Mouse (Mus musculus): Measurements from ENCODE around the gene Emg1. TPM values are rescaled to one million over a fixed set of nuclear protein-coding genes. Genes with fewer than 3 reads are reported as not detected.
"Not testable (repeated sequence)": the region's sequence is repeated elsewhere in the genome, so short reads cannot be mapped to it uniquely, and the experiment has no call there.

The Emg1 gene
- polyA plus RNA-seq, 1 experiment from 2014 or later, result 194 TPM

DNA sequence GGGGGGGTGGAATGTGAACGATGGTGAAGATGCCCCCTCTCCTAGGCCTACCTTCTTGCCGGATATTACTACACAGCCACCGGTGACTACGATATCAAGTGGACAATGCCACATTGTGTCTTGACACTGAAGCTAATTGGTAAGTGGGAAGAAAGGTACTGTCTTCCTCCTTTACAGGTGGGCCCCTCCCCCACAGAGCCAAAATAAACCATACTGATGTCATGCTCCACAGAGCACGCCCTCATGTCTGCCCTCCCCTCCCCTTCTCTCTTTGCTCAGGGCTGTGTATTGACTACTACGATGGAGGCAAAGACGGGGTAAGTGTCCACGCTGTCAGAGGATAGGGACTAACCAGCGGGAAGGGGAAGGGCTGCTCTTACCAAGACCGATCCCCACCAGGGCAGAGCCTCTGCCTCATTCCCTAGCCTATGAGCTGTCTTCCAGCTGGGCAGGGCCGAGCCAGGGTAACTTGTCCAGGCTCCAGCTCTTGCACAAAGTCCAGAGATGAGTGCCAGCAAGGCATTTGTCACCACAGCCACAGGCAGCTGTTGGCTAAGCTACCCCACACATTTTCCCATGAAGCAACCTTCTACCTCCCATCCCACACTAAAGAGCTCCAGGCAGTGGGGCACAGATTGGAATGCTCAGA lies 11.9 kb downstream of the Emg1 start:
- H3K9ac ChIP-seq, result no peak overlapping the region
- no peak overlapping the region for H3K27ac ChIP-seq
- H3K4me2 ChIP-seq, result no peak overlapping the region
- H3K36me3 ChIP-seq (replicated peaks), result peaks cover 63% of the 10 kb centered on the region
- H3K27me3 ChIP-seq, result no peaks in the 10 kb centered on the region
- WGBS, result 89% methylated on average over 11 of the region's 11 CpGs
- H3K4me1 ChIP-seq, result 0 out of 2 replicates have a peak, but pooled peaks cover 4% of the 10 kb centered on the region
- ATAC-seq (ENCODE audit: low FRiP score), result 0 out of 2 replicates have a peak, but pooled peaks have one; percentile 25
- no peaks in the 10 kb centered on the region for H3K9me3 ChIP-seq
- no peak overlapping the region for H3K4me3 ChIP-seq (replicated peaks)

DNA sequence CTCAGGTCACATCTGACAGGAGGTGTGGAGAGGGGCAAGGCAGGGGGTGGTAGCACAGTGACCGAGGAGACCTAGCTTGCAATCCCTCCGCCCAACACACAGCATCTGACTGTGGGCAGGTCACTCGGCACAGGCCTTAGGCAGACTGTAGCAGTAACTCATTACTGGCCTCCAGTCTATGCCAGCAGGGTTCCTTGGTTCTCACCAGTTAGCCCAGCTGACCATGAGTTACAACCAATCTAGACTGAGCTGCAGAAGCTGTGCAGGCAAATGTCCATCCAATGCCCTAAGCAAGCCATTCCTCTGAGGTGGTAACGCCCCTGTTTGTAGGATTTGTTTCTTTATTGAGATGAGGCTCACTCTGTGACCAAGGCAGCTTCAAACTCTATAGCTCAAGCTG lies 12.6 kb downstream of the Emg1 start:
- Histone ChIP-seq H3K27me3 (no peaks in the 10 kb centered on the region), H3K4me2 (no peak overlapping the region), H3K9ac (no peak overlapping the region), H3K4me1 (0 out of 2 replicates have a peak, but pooled peaks cover 4% of the 10 kb centered on the region), H3K27ac (no peak overlapping the region), H3K9me3 (no peaks in the 10 kb centered on the region), H3K36me3 (replicated peaks) (peaks cover 55% of the 10 kb centered on the region), H3K4me3 (replicated peaks) (no peak overlapping the region)
- ATAC-seq (ENCODE audit: low FRiP score), result no peak
- WGBS, result 90% methylated on average over 4 of the region's 4 CpGs

GRCm38 (mm10) chr6:124698751-124699150 lies 13.2 kb downstream of the Emg1 start:
- Histone ChIP-seq H3K27me3 (no peaks in the 10 kb centered on the region), H3K9ac (no peak overlapping the region), H3K4me2 (no peak overlapping the region), H3K27ac (no peak overlapping the region), H3K4me1 (0 out of 2 replicates have a peak, but pooled peaks cover 4% of the 10 kb centered on the region), H3K9me3 (no peaks in the 10 kb centered on the region), H3K4me3 (replicated peaks) (no peak overlapping the region), H3K36me3 (replicated peaks) (peaks cover 49% of the 10 kb centered on the region)
- WGBS, result 87% methylated on average over 6 of the region's 6 CpGs
- no peak for ATAC-seq (ENCODE audit: low FRiP score)

GRCm38 (mm10) chr6:124696441-124697150 lies 15.4 kb downstream of the Emg1 start:
- no peak overlapping the region for H3K4me3 ChIP-seq (replicated peaks)
- ATAC-seq (ENCODE audit: low FRiP score), result no peak
- peaks cover 28% of the 10 kb centered on the region for H3K36me3 ChIP-seq (replicated peaks)
- H3K27me3 ChIP-seq, result no peaks in the 10 kb centered on the region
- 0 out of 2 replicates have a peak, but pooled peaks cover 4% of the 10 kb centered on the region for H3K4me1 ChIP-seq
- 95% methylated on average over 7 of the region's 7 CpGs for WGBS
- no peak overlapping the region for H3K9ac ChIP-seq
- H3K27ac ChIP-seq, result no peak overlapping the region
- H3K4me2 ChIP-seq, result no peak overlapping the region
- no peaks in the 10 kb centered on the region for H3K9me3 ChIP-seq

- H3K27me3 ChIP-seq, result no peaks in the 10 kb centered on the region
- 0 out of 2 replicates have a peak, but pooled peaks cover 4% of the 10 kb centered on the region for H3K4me1 ChIP-seq
- no peak overlapping the region for H3K4me3 ChIP-seq (replicated peaks)
- H3K27ac ChIP-seq, result no peak overlapping the region
- H3K9ac ChIP-seq, result no peak overlapping the region
- WGBS, result 86% methylated on average over 15 of the region's 15 CpGs
- peaks cover 6% of the 10 kb centered on the region for H3K36me3 ChIP-seq (replicated peaks)
- H3K9me3 ChIP-seq, result no peaks in the 10 kb centered on the region
- ATAC-seq (ENCODE audit: low FRiP score), result no peak; the same call in 1 of the 2 replicates
- H3K4me2 ChIP-seq, result no peak overlapping the region
These were observed 17.6 kb downstream of the Emg1 start for GRCm38 (mm10) chr6:124694166-124694955.

DNA sequence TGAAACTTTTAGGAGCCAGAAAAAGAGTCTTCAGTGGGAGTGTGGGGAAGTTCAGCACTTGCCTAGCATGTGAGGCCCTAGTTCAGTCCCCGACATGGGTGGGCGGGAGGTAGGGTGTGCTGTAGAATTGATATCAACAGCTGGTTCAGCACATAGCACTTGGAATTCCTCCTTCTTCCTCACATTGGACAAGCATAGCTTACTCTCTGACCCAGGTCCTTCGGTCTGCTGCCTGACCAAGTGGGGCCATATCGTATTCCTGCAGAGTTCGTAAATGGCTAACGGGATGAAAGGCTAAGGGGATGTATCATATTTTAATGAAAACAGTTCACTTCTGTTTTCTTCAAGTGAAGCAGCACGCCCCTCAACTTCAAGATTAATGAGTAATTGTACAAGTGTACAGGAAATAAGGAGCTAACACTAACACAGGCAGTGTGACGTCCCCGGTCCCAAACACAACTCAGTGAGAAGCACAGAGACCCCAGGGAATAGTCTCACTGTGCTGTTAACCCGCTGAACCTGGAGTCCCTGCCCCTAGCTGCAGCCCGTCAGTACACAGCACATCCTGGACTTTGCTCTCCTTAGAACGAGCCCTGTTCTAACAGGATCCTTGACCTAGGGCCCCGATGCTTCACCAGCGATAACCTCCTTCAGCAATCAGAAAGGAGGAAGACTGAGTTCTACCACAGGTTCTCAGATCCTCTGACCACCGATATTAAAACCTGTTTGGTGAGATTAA lies 18.6 kb downstream of the Emg1 start:
- Histone ChIP-seq H3K9ac (no peak overlapping the region), H3K36me3 (replicated peaks) (no peaks in the 10 kb centered on the region), H3K27me3 (no peaks in the 10 kb centered on the region), H3K4me2 (no peak overlapping the region), H3K4me3 (replicated peaks) (no peak overlapping the region), H3K9me3 (no peaks in the 10 kb centered on the region), H3K27ac (no peak overlapping the region), H3K4me1 (0 out of 2 replicates have a peak, but pooled peaks cover 4% of the 10 kb centered on the region)
- ATAC-seq (ENCODE audit: low FRiP score), result no peak
- WGBS, result 82% methylated on average over 15 of the region's 15 CpGs

- H3K4me3 ChIP-seq (replicated peaks), result no peak overlapping the region
- no peaks in the 10 kb centered on the region for H3K9me3 ChIP-seq
- no peak overlapping the region for H3K27ac ChIP-seq
- no peaks in the 10 kb centered on the region for H3K27me3 ChIP-seq
- H3K9ac ChIP-seq, result no peak overlapping the region
- H3K4me1 ChIP-seq, result no peaks in the 10 kb centered on the region; the same call in 1 of the 2 replicates
- ATAC-seq (ENCODE audit: low FRiP score), result no peak
- H3K36me3 ChIP-seq (replicated peaks), result no peaks in the 10 kb centered on the region
- H3K4me2 ChIP-seq, result no peak overlapping the region
- WGBS, result 96% methylated on average over 3 of the region's 3 CpGs
These were observed 21.5 kb downstream of the Emg1 start for GRCm38 (mm10) chr6:124690517-124690916.

DNA sequence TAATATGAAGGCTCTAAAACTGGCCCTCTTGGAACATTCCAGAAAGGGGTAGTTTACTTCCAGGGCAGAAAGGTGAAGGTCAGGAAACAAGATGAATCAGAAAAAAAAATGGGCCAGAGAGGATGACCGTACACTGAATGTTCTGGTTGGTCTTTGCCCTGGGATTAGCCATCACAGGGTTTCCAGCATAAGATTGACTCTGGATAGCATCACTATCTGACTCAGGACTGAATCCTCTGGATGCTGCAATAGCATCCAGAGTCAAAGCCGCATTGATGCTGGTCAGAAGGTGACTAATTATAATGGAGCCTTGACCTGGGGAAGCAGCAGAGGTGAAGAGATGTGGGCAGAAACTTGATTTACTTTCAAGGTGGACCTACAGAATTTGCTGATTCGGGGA lies 23.0 kb downstream of the Emg1 start:
- no peak overlapping the region for H3K4me3 ChIP-seq (replicated peaks)
- H3K4me2 ChIP-seq, result no peak overlapping the region
- WGBS, result 95% methylated on average over 3 of the region's 3 CpGs
- no peaks in the 10 kb centered on the region for H3K36me3 ChIP-seq (replicated peaks)
- no peak for ATAC-seq (ENCODE audit: low FRiP score)
- no peaks in the 10 kb centered on the region for H3K9me3 ChIP-seq
- H3K27ac ChIP-seq, result no peak overlapping the region
- H3K27me3 ChIP-seq, result no peaks in the 10 kb centered on the region
- no peak overlapping the region for H3K9ac ChIP-seq
- no peaks in the 10 kb centered on the region; the same call in 1 of the 2 replicates for H3K4me1 ChIP-seq

DNA sequence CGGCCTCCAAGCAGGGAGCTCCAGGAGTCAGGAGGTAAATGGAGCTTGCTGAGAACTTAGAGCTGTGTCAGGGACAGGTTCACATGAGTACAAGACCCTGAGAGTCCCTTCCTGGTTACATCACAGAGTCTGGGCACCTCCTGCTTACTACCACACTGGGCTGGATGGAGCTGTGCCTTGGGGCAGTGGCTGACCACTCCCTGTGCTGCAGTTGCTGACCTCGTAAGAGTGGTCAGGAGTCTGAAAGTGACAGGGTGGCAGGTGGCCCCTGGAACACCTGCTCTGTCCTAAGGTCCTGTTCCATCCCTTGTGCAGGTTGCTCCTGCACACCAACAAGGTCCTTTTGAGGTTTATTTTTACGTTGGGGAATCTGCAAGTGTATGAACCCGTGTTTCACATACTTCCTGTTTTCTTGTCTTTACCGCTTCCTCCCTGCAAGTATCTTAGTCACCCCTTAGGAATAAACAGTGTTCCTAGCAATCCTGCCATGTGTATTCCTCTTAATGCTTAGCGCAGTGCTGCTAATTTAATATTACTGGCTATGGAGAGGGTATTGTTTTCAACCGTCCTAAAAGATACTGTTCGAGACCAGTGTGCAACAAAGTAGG lies 23.7 kb downstream of the Emg1 start:
- no peaks in the 10 kb centered on the region; the same call in 1 of the 2 replicates for H3K4me1 ChIP-seq
- no peak for ATAC-seq (ENCODE audit: low FRiP score)
- H3K27me3 ChIP-seq, result no peaks in the 10 kb centered on the region
- no peak overlapping the region for H3K27ac ChIP-seq
- WGBS, result 89% methylated on average over 8 of the region's 8 CpGs
- H3K4me2 ChIP-seq, result no peak overlapping the region
- H3K9ac ChIP-seq, result no peak overlapping the region
- no peaks in the 10 kb centered on the region for H3K36me3 ChIP-seq (replicated peaks)
- no peaks in the 10 kb centered on the region for H3K9me3 ChIP-seq
- no peak overlapping the region for H3K4me3 ChIP-seq (replicated peaks)

- H3K4me2 ChIP-seq; ATAC-seq (ENCODE audit: low FRiP score); H3K27ac ChIP-seq; H3K4me3 ChIP-seq (replicated peaks); H3K9ac ChIP-seq; H3K36me3 ChIP-seq (replicated peaks); H3K27me3 ChIP-seq; H3K9me3 ChIP-seq; H3K4me1 ChIP-seq: not testable (repeated sequence)
- 83% methylated on average over 1 of the region's 1 CpGs for WGBS
These were observed 25.3 kb downstream of the Emg1 start for GRCm38 (mm10) chr6:124686644-124687043.

- no peaks in the 10 kb centered on the region for H3K36me3 ChIP-seq (replicated peaks)
- no peaks in the 10 kb centered on the region for H3K9me3 ChIP-seq
- H3K4me2 ChIP-seq, result no peak overlapping the region
- no peak overlapping the region for H3K9ac ChIP-seq
- no peak overlapping the region for H3K27ac ChIP-seq
- ATAC-seq (ENCODE audit: low FRiP score), result no peak
- no peaks in the 10 kb centered on the region for H3K27me3 ChIP-seq
- H3K4me3 ChIP-seq (replicated peaks), result no peak overlapping the region
- H3K4me1 ChIP-seq, result no peaks in the 10 kb centered on the region; the same call in 1 of the 2 replicates
- 87% methylated on average over 12 of the region's 12 CpGs for whole genome bisulfite sequencing
These were observed 26.2 kb downstream of the Emg1 start for GRCm38 (mm10) chr6:124685606-124686386.

All from forebrain, embryonic 12.5 days (tissue).